Mouse (Mus musculus) heart, embryonic 13.5 days (tissue): Measurements from ENCODE around the gene P3h4. TPM values are rescaled to one million over a fixed set of nuclear protein-coding genes. Genes with fewer than 3 reads are reported as not detected.
"Not testable (repeated sequence)": the region's sequence is repeated elsewhere in the genome, so short reads cannot be mapped to it uniquely, and the experiment has no call there.

Experiments
- ATAC-seq: fragments of 200-750 bp; cut with Nextera tagmentation; 2 replicates; pipeline ENCODE4 v1.8.0; 2017; ENCODE audit warnings: moderate TSS enrichment; ENCODE audit not compliant: insufficient number of reproducible peaks, low FRiP score, low TSS enrichment; ENCODE audit errors: extremely low read depth
- H3K27ac ChIP-seq: fragments of 300-500 bp; sonication (generic); replicated peaks from 2 replicates; pipeline ENCODE4 v1.5.1; 2015; ENCODE audit warnings: moderate library complexity, mild to moderate bottlenecking, inconsistent platforms
- H3K27me3 ChIP-seq: fragments of 300-500 bp; sonication (generic); replicated peaks from 2 replicates; pipeline ENCODE4 v1.6.1; 2015; ENCODE audit warnings: mild to moderate bottlenecking, inconsistent platforms
- H3K36me3 ChIP-seq: fragments of 300-500 bp; sonication (generic); 2 replicates; pipeline ENCODE4 v1.6.1; 2015; ENCODE audit warnings: mild to moderate bottlenecking, inconsistent platforms
- H3K4me1 ChIP-seq: fragments of 300-500 bp; sonication (generic); 2 replicates; pipeline ENCODE4 v1.6.1; 2015; ENCODE audit warnings: inconsistent platforms
- H3K4me2 ChIP-seq: fragments of 300-500 bp; sonication (generic); 2 replicates; pipeline ENCODE4 v1.6.1; 2015; ENCODE audit warnings: inconsistent platforms, mild to moderate bottlenecking, moderate library complexity
- H3K4me3 ChIP-seq: fragments of 300-500 bp; sonication (generic); 2 replicates; pipeline ENCODE4 v1.5.1; 2015; ENCODE audit warnings: moderate library complexity, mild to moderate bottlenecking, inconsistent platforms
- H3K9ac ChIP-seq: fragments of 300-500 bp; sonication (generic); 2 replicates; pipeline ENCODE4 v1.6.1; 2015; ENCODE audit warnings: inconsistent platforms, mild to moderate bottlenecking, moderate library complexity
- H3K9me3 ChIP-seq: fragments of 300-500 bp; sonication (generic); 2 replicates; pipeline ENCODE4 v1.6.1; 2016; ENCODE audit warnings: inconsistent platforms
- WGBS: fragments of 180-500 bp; shearing (Covaris S2); methylation state at CpG from one replicate; pipeline ENCODE4 v1.1.7; 2015; ENCODE audit warnings: mixed read lengths; 5-methylcytosine and 5-hydroxymethylcytosine counted together
- polyA plus RNA-seq: library from polyadenylated mRNA; unstranded; fragments of >200 nt; fragmentation: Nextera tagmentation; extraction: Ambion mirVana; gene quantifications from 2 replicates; pipeline ENCODE4 v1.2.1, GENCODE M21; 2015

P3h4 gene
- polyA plus RNA-seq, 1 experiment from 2014 or later = 62.9 TPM

- no peak overlapping the region for H3K4me3 ChIP-seq
- no peak overlapping the region for H3K9ac ChIP-seq
- H3K27ac ChIP-seq = no peak overlapping the region
- no peaks in the 10 kb centered on the region for H3K27me3 ChIP-seq
- no peak overlapping the region for H3K4me2 ChIP-seq
- H3K4me1 ChIP-seq = no peaks in the 10 kb centered on the region
- WGBS = 69% methylated on average over 4 of the region's 4 CpGs
- ATAC-seq = no peak
- no peaks in the 10 kb centered on the region for H3K9me3 ChIP-seq
- H3K36me3 ChIP-seq = peaks cover 99% of the 10 kb centered on the region
Measured at GRCm38 (mm10) chr11:100376005-100376404, 38.6 kb downstream of the P3h4 start.

GRCm38 (mm10) chr11:100375127-100375526 is 39.5 kb downstream of the P3h4 start:
- 84% methylated on average over 9 of the region's 9 CpGs for WGBS
- Histone ChIP-seq H3K9ac (no peak overlapping the region), H3K9me3 (no peaks in the 10 kb centered on the region), H3K36me3 (peaks cover 99% of the 10 kb centered on the region), H3K4me3 (no peak overlapping the region), H3K4me1 (0 out of 2 replicates have a peak, but pooled peaks cover 2% of the 10 kb centered on the region), H3K27ac (no peak overlapping the region), H3K4me2 (no peak overlapping the region), H3K27me3 (no peaks in the 10 kb centered on the region)
- no peak for ATAC-seq

GRCm38 (mm10) chr11:100371981-100372558 is 42.6 kb downstream of the P3h4 start:
- Histone ChIP-seq H3K4me1 (peaks cover 13% of the 10 kb centered on the region), H3K4me3 (no peak overlapping the region), H3K27me3 (no peaks in the 10 kb centered on the region), H3K36me3 (peaks cover 85% of the 10 kb centered on the region), H3K27ac (no peak overlapping the region), H3K9ac (no peak overlapping the region), H3K9me3 (no peaks in the 10 kb centered on the region), H3K4me2 (no peak overlapping the region)
- no peak for ATAC-seq
- 85% methylated on average over 7 of the region's 8 CpGs for WGBS

GRCm38 (mm10) chr11:100369822-100370221 is 44.8 kb downstream of the P3h4 start:
- WGBS = 50% methylated on average over 8 of the region's 8 CpGs
- no peaks in the 10 kb centered on the region for H3K27me3 ChIP-seq
- no peak overlapping the region for H3K4me3 ChIP-seq
- ATAC-seq = no peak
- H3K4me1 ChIP-seq = peaks cover 13% of the 10 kb centered on the region
- no peak overlapping the region for H3K4me2 ChIP-seq
- no peaks in the 10 kb centered on the region for H3K9me3 ChIP-seq
- 0 out of 2 replicates have a peak overlapping the region, but pooled peaks have one; percentile 21 for H3K9ac ChIP-seq
- peaks cover 62% of the 10 kb centered on the region for H3K36me3 ChIP-seq
- no peak overlapping the region for H3K27ac ChIP-seq

- 48% methylated on average over 7 of the region's 7 CpGs for WGBS
- Histone ChIP-seq H3K9ac (no peak overlapping the region), H3K27me3 (0 out of 2 replicates have a peak, but pooled peaks cover 2% of the 10 kb centered on the region), H3K27ac (no peak overlapping the region), H3K4me3 (no peak overlapping the region), H3K9me3 (no peaks in the 10 kb centered on the region), H3K4me2 (no peak overlapping the region), H3K36me3 (peaks cover 57% of the 10 kb centered on the region), H3K4me1 (peaks cover 13% of the 10 kb centered on the region)
- no peak for ATAC-seq
Measured at GRCm38 (mm10) chr11:100369145-100369544, 45.5 kb downstream of the P3h4 start.

GRCm38 (mm10) chr11:100362979-100363562 is 51.6 kb downstream of the P3h4 start:
- Histone ChIP-seq H3K4me2 (no peak overlapping the region), H3K4me3 (no peak overlapping the region), H3K27ac (no peak overlapping the region), H3K4me1 (peaks cover 6% of the 10 kb centered on the region), H3K9me3 (no peaks in the 10 kb centered on the region), H3K36me3 (no peaks in the 10 kb centered on the region), H3K9ac (no peak overlapping the region), H3K27me3 (peaks cover 30% of the 10 kb centered on the region)
- WGBS = 16% methylated on average over 12 of the region's 12 CpGs
- ATAC-seq = no peak; the same call in 1 of the 2 replicates

- no peak for ATAC-seq
Measured at GRCm38 (mm10) chr11:100362209-100362978, 52.2 kb downstream of the P3h4 start.

GRCm38 (mm10) chr11:100361059-100361458 is 53.6 kb downstream of the P3h4 start:
- H3K4me3 ChIP-seq, H3K9ac ChIP-seq, ATAC-seq, H3K9me3 ChIP-seq, H3K36me3 ChIP-seq, H3K4me2 ChIP-seq, H3K4me1 ChIP-seq, H3K27ac ChIP-seq: not testable (repeated sequence)
- peaks cover 49% of the 10 kb centered on the region for H3K27me3 ChIP-seq
- WGBS = 20% methylated on average over 1 of the region's 13 CpGs

More at GRCm38 (mm10) chr11:100362209-100362978, 52.2 kb downstream of the P3h4 start:
- H3K36me3 ChIP-seq = no peaks in the 10 kb centered on the region
- WGBS = 11% methylated on average over 8 of the region's 8 CpGs
- H3K4me1 ChIP-seq = peaks cover 6% of the 10 kb centered on the region
- no peaks in the 10 kb centered on the region for H3K9me3 ChIP-seq
- H3K4me3 ChIP-seq = no peak overlapping the region
- no peak overlapping the region for H3K4me2 ChIP-seq
- H3K9ac ChIP-seq = no peak overlapping the region
- peaks cover 36% of the 10 kb centered on the region for H3K27me3 ChIP-seq
- no peak overlapping the region for H3K27ac ChIP-seq

GRCm38 (mm10) chr11:100360175-100360574 is 54.5 kb downstream of the P3h4 start:
- Histone ChIP-seq H3K36me3 (no peaks in the 10 kb centered on the region), H3K4me1 (peaks cover 6% of the 10 kb centered on the region), H3K27me3 (peaks cover 58% of the 10 kb centered on the region), H3K4me3 (no peak overlapping the region), H3K27ac (no peak overlapping the region), H3K4me2 (no peak overlapping the region), H3K9me3 (no peaks in the 10 kb centered on the region), H3K9ac (no peak overlapping the region)
- 68% methylated on average over 6 of the region's 6 CpGs for WGBS
- no peak for ATAC-seq
